Mouse (Mus musculus): ENCODE measurements around the gene St3gal2. TPM values are rescaled to one million over a fixed set of nuclear protein-coding genes. Genes with fewer than 3 reads are reported as not detected.
"Not testable (repeated sequence)": the region's sequence is repeated elsewhere in the genome, so short reads cannot be mapped to it uniquely, and the experiment has no call there.

The St3gal2 gene
- total RNA-seq, 2 experiments from 2014 or later: 23.6 to 26.6 TPM

GRCm38 (mm10) chr8:110911576-110912570 is 7.8 kb upstream of the St3gal2 start:
- DNase-seq: no peak

- peak; percentile 73 for DNase-seq
Observed at GRCm38 (mm10) chr8:110917415-110917814, 2.3 kb upstream of the St3gal2 start.

GRCm38 (mm10) chr8:110918027-110918426 is 1.7 kb upstream of the St3gal2 start:
- DNase-seq: no peak

- no peak for DNase-seq
Observed at GRCm38 (mm10) chr8:110918460-110918859, 1.3 kb upstream of the St3gal2 start.

GRCm38 (mm10) chr8:110920032-110920772 is 480 bp downstream of the St3gal2 start:
- no peak for DNase-seq

GRCm38 (mm10) chr8:110920773-110921277 is 1.1 kb downstream of the St3gal2 start:
- DNase-seq: no peak

GRCm38 (mm10) chr8:110921492-110922230 is 1.9 kb downstream of the St3gal2 start:
- peak; percentile 51 for DNase-seq

GRCm38 (mm10) chr8:110925691-110926140 is 6.0 kb downstream of the St3gal2 start:
- DNase-seq: no peak

GRCm38 (mm10) chr8:110926690-110927089 is 7.0 kb downstream of the St3gal2 start:
- no peak for DNase-seq

GRCm38 (mm10) chr8:110928435-110928834 is 8.7 kb downstream of the St3gal2 start:
- DNase-seq: no peak

GRCm38 (mm10) chr8:110929066-110929465 is 9.3 kb downstream of the St3gal2 start:
- DNase-seq: no peak

GRCm38 (mm10) chr8:110929672-110930071 is 9.9 kb downstream of the St3gal2 start:
- not testable (repeated sequence) for DNase-seq

- peak; percentile 70 for DNase-seq
Observed at GRCm38 (mm10) chr8:110931176-110931939, 11.6 kb downstream of the St3gal2 start.

GRCm38 (mm10) chr8:110932444-110932843 is 12.7 kb downstream of the St3gal2 start:
- no peak for DNase-seq

GRCm38 (mm10) chr8:110933272-110933671 is 13.6 kb downstream of the St3gal2 start:
- DNase-seq: no peak

GRCm38 (mm10) chr8:110936217-110936616 is 16.5 kb downstream of the St3gal2 start:
- DNase-seq: no peak

- DNase-seq: peak; percentile 68
Observed at GRCm38 (mm10) chr8:110938882-110939589, 19.3 kb downstream of the St3gal2 start.

GRCm38 (mm10) chr8:110940682-110941452 is 21.1 kb downstream of the St3gal2 start:
- DNase-seq: no peak

- peak; percentile 78 for DNase-seq
Observed at GRCm38 (mm10) chr8:110941453-110941948, 21.8 kb downstream of the St3gal2 start.
